ENCODE assay signal across 7 mouse cellular contexts in genomic region chr3:94582944-94583343, GRCm38 (mm10). TPM values are rescaled to one million over a fixed set of nuclear protein-coding genes. Genes with fewer than 3 reads are reported as not detected.
DNase-seq lines count a peak whose midpoint lies in the region; ATAC-seq and TF ChIP-seq lines count a peak whose summit lies in the region.

No protein-coding gene starts in this region.

- H3K4me3 ChIP-seq in kidney, postnatal 0 days (replicated peaks; ENCODE audit: low read depth, low read length) = peak overlapping the region; percentile 72; the same call in 1 of the 2 replicates
- peak overlapping the region; percentile 93 for H3K4me3 ChIP-seq in cortical plate, adult 2 months (ENCODE audit: insufficient read depth, low read length)
- peak overlapping the region; percentile 87 for H3K4me3 ChIP-seq in intestine, embryonic 16.5 days (ENCODE audit: low read length)
- H3K4me3 ChIP-seq in neural tube, embryonic 13.5 days = peak overlapping the region; percentile 89

- H3K36me3 ChIP-seq in kidney, postnatal 0 days (ENCODE audit: insufficient read depth, low read length) = no peaks in the 10 kb centered on the region
- H3K36me3 ChIP-seq in intestine, embryonic 16.5 days (ENCODE audit: control insufficient read depth, insufficient read depth, low read length) = no peaks in the 10 kb centered on the region
- H3K36me3 ChIP-seq in neural tube, embryonic 13.5 days = no peaks in the 10 kb centered on the region

- H3K27ac ChIP-seq in kidney, postnatal 0 days = no peak overlapping the region
- H3K27ac ChIP-seq in cortical plate, adult 2 months (ENCODE audit: insufficient read depth, low read length) = no peak overlapping the region
- no peak overlapping the region for H3K27ac ChIP-seq in intestine, embryonic 16.5 days (ENCODE audit: low read length)
- no peak overlapping the region for H3K27ac ChIP-seq in neural tube, embryonic 13.5 days (replicated peaks)

- no peak for TF ChIP-seq POLR2A in cortical plate, adult 2 months (IDR thresholded peaks at IDR 0.05; ENCODE audit: extremely low read depth, insufficient read depth, low read length)

- H3K4me2 ChIP-seq in kidney, postnatal 0 days (ENCODE audit: low read length) = no peak overlapping the region
- H3K4me2 ChIP-seq in intestine, embryonic 16.5 days (ENCODE audit: low read depth, low read length) = no peak overlapping the region
- no peak overlapping the region for H3K4me2 ChIP-seq in neural tube, embryonic 13.5 days

- 75% methylated on average over 7 of the region's 7 CpGs for WGBS in kidney, postnatal 0 days
- 70% methylated on average over 7 of the region's 7 CpGs for WGBS in intestine, embryonic 16.5 days
- WGBS in neural tube, embryonic 13.5 days = 72% methylated on average over 7 of the region's 7 CpGs

- no peak for TF ChIP-seq CTCF in kidney, postnatal 0 days (IDR thresholded peaks at IDR 0.05; ENCODE audit: low read depth)
- no peak for TF ChIP-seq CTCF in cortical plate, adult 2 months (IDR thresholded peaks at IDR 0.05; ENCODE audit: extremely low read depth, insufficient read depth, low read length)

- no peak for ATAC-seq in kidney, postnatal 0 days (replicated peaks; ENCODE audit: low FRiP score, low read depth)
- no peak for ATAC-seq in intestine, embryonic 16.5 days
- no peak for ATAC-seq in neural tube, embryonic 13.5 days (ENCODE audit: low read depth)
- ATAC-seq in activated CD4-positive, CD25-positive, alpha-beta regulatory T cell, adult 4 months = no peak

- no peak for DNase-seq in kidney, postnatal 0 days (ENCODE audit: low spot score)
- no peak for DNase-seq in kidney, postnatal 25 days
- DNase-seq in cerebellum, adult 9-11 months = no peak

- H3K9ac ChIP-seq in kidney, postnatal 0 days (ENCODE audit: low read depth, low read length) = no peak overlapping the region
- H3K9ac ChIP-seq in intestine, embryonic 16.5 days (ENCODE audit: low read depth, low read length) = no peak overlapping the region
- H3K9ac ChIP-seq in neural tube, embryonic 13.5 days = no peak overlapping the region

- no peaks in the 10 kb centered on the region for H3K9me3 ChIP-seq in kidney, postnatal 0 days (replicated peaks; ENCODE audit: low read length)
- H3K9me3 ChIP-seq in intestine, embryonic 16.5 days (ENCODE audit: control insufficient read depth, low read length) = no peaks in the 10 kb centered on the region
- H3K9me3 ChIP-seq in neural tube, embryonic 13.5 days = no peaks in the 10 kb centered on the region

- H3K4me1 ChIP-seq in kidney, postnatal 0 days (replicated peaks; ENCODE audit: insufficient read depth, low read length) = peaks cover 11% of the 10 kb centered on the region
- no peaks in the 10 kb centered on the region; the same call in 1 of the 2 replicates for H3K4me1 ChIP-seq in cortical plate, adult 2 months (ENCODE audit: control insufficient read depth, insufficient read depth, low read length)
- peaks cover 18% of the 10 kb centered on the region for H3K4me1 ChIP-seq in intestine, embryonic 16.5 days (ENCODE audit: control insufficient read depth, insufficient read depth, low read length)
- peaks cover 35% of the 10 kb centered on the region for H3K4me1 ChIP-seq in neural tube, embryonic 13.5 days (replicated peaks)

- H3K27me3 ChIP-seq in kidney, postnatal 0 days (ENCODE audit: insufficient read depth, low read length) = no peaks in the 10 kb centered on the region
- peaks cover 2% of the 10 kb centered on the region; the same call in 1 of the 2 replicates for H3K27me3 ChIP-seq in intestine, embryonic 16.5 days (replicated peaks; ENCODE audit: control insufficient read depth, insufficient read depth, low read length)
- no peaks in the 10 kb centered on the region for H3K27me3 ChIP-seq in neural tube, embryonic 13.5 days

RNA-seq across cellular contexts. Expression of gene Snx27, which starts 0.4 kb away (rescaled TPM):
- 33.4 and 39.1 TPM in 2 replicates for polyA plus RNA-seq in kidney, postnatal 0 days (2015; fragmentation: Nextera tagmentation; extraction: Ambion mirVana)
- 47.7 and 50.6 TPM in 2 replicates for polyA plus RNA-seq in cortical plate, adult 2 months (2012; rRNA removed)
- 26.7 and 27.4 TPM in 2 replicates for polyA plus RNA-seq in intestine, embryonic 16.5 days (2015; fragmentation: Nextera tagmentation; extraction: Ambion mirVana)
- 77.0 and 83.0 TPM in 2 replicates for polyA plus RNA-seq in neural tube, embryonic 13.5 days (2015; fragmentation: Nextera tagmentation; extraction: Ambion mirVana)
- 10 to 100 TPM; 13.2 to 16.0 TPM for polyA plus RNA-seq in activated CD4-positive, CD25-positive, alpha-beta regulatory T cell, adult 4 months (2017; shearing (Covaris generic))

RNA-seq across cellular contexts. Expression of gene Gm10972, which starts 60.0 kb away (rescaled TPM):
- not detected in 2 replicates for polyA plus RNA-seq in kidney, postnatal 0 days (2015; fragmentation: Nextera tagmentation; extraction: Ambion mirVana)
- polyA plus RNA-seq in cortical plate, adult 2 months (2012; rRNA removed) = not detected in 2 replicates
- not detected in 2 replicates for polyA plus RNA-seq in intestine, embryonic 16.5 days (2015; fragmentation: Nextera tagmentation; extraction: Ambion mirVana)
- polyA plus RNA-seq in neural tube, embryonic 13.5 days (2015; fragmentation: Nextera tagmentation; extraction: Ambion mirVana) = not detected in 2 replicates
- polyA plus RNA-seq in activated CD4-positive, CD25-positive, alpha-beta regulatory T cell, adult 4 months (2017; shearing (Covaris generic)) = not detected
